Mouse (Mus musculus) stomach, embryonic 15.5 days (tissue): Measurements from ENCODE around the gene Tle4. TPM values are rescaled to one million over a fixed set of nuclear protein-coding genes. Genes with fewer than 3 reads are reported as not detected.
A peak's percentile ranks its signal among the peaks of the same experiment; 100 is the strongest.

Experiments used
- ATAC-seq: fragments of 200-750 bp; cut with Nextera tagmentation; 2 replicates; pipeline ENCODE4 v1.8.0; 2017; ENCODE audit warnings: low read depth, moderate number of reproducible peaks, moderate TSS enrichment; ENCODE audit not compliant: insufficient read depth, low FRiP score
- H3K27ac ChIP-seq: fragments of 300-500 bp; sonication (generic); 2 replicates; pipeline ENCODE4 v1.5.1; 2015; ENCODE audit warnings: mild to moderate bottlenecking, inconsistent platforms
- H3K27me3 ChIP-seq: fragments of 300-500 bp; sonication (generic); replicated peaks from 2 replicates; pipeline ENCODE4 v1.6.1; 2015; ENCODE audit warnings: inconsistent platforms
- H3K36me3 ChIP-seq: fragments of 300-500 bp; sonication (generic); 2 replicates; pipeline ENCODE4 v1.6.1; 2015; ENCODE audit warnings: inconsistent platforms
- H3K4me1 ChIP-seq: fragments of 300-500 bp; sonication (generic); 2 replicates; pipeline ENCODE4 v1.6.1; 2015; ENCODE audit warnings: inconsistent platforms
- H3K4me2 ChIP-seq: fragments of 300-500 bp; sonication (generic); 2 replicates; pipeline ENCODE4 v1.6.1; 2015; ENCODE audit warnings: mild to moderate bottlenecking, inconsistent platforms
- H3K4me3 ChIP-seq: fragments of 300-500 bp; sonication (generic); replicated peaks from 2 replicates; pipeline ENCODE4 v1.5.1; 2015; ENCODE audit warnings: inconsistent platforms
- H3K9ac ChIP-seq: fragments of 300-500 bp; sonication (generic); 2 replicates; pipeline ENCODE4 v1.6.1; 2015; ENCODE audit warnings: inconsistent platforms
- H3K9me3 ChIP-seq: fragments of 300-500 bp; sonication (generic); 2 replicates; pipeline ENCODE4 v1.6.1; 2016; ENCODE audit warnings: inconsistent platforms
- WGBS: fragments of 180-500 bp; shearing (Covaris S2); methylation state at CpG from one replicate; pipeline ENCODE4 v1.1.7; 2015; 5-methylcytosine and 5-hydroxymethylcytosine counted together
- polyA plus RNA-seq: library from polyadenylated mRNA; unstranded; fragments of >200 nt; fragmentation: Nextera tagmentation; extraction: Ambion mirVana; gene quantifications from 2 replicates; pipeline ENCODE4 v1.2.1, GENCODE M21; 2015

The Tle4 gene
- polyA plus RNA-seq, 1 experiment from 2014 or later = 16.7 TPM

GRCm38 (mm10) chr19:14481796-14482561, 115.9 kb downstream of the Tle4 start:
- Histone ChIP-seq H3K27ac (no peak overlapping the region), H3K9ac (no peak overlapping the region), H3K4me3 (no peak overlapping the region), H3K27me3 (no peaks in the 10 kb centered on the region), H3K9me3 (no peaks in the 10 kb centered on the region), H3K4me2 (no peak overlapping the region), H3K4me1 (no peaks in the 10 kb centered on the region), H3K36me3 (no peaks in the 10 kb centered on the region)
- no peak for ATAC-seq
- 48% methylated on average over 5 of the region's 5 CpGs for WGBS

DNA sequence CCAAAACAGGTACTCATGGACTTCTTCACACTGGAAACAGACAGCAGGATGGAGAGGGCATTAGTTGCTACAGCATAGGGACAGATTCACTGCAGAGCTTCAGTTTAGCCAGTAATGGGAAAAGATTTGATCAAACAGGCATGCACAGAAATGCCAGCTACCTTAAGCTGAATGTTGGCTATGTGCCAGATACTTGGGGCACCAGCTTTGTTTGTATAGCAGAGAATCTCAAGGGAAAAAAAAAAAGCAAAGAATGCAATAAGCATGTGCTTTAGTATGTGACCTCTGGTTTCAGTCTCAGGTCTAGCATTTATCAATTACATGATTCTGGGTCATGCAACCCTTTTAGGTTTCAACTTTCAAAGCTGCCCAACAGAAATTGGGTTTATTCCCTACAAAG, 118.1 kb downstream of the Tle4 start:
- no peak overlapping the region for H3K4me2 ChIP-seq
- no peak for ATAC-seq
- H3K9ac ChIP-seq = no peak overlapping the region
- H3K9me3 ChIP-seq = no peaks in the 10 kb centered on the region
- no peaks in the 10 kb centered on the region for H3K4me1 ChIP-seq
- H3K27me3 ChIP-seq = no peaks in the 10 kb centered on the region
- H3K36me3 ChIP-seq = no peaks in the 10 kb centered on the region
- H3K27ac ChIP-seq = no peak overlapping the region
- H3K4me3 ChIP-seq = no peak overlapping the region

DNA sequence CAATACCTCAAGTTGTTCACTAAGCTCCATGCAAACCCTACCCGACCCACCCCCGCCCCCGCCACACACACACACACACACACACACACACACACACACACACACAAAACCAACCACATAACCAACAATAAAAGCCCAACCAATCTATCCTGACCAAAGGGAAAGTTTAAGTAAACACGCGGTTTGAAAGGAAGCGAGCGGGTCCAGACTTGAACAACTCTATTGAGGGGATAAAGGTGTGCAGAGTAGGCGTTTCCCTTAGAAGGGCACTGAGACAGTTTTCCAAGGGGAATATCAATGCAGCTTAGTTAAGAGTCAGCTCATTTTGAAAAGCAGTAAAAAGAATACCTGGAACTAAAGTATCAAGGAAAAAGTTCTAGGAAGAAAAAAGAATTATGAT, 128.5 kb downstream of the Tle4 start:
- peak; percentile 58; the same call in 1 of the 2 replicates for ATAC-seq
- H3K4me3 ChIP-seq = no peak overlapping the region
- H3K27ac ChIP-seq = 0 out of 2 replicates have a peak overlapping the region, but pooled peaks have one; percentile 37
- no peaks in the 10 kb centered on the region for H3K9me3 ChIP-seq
- no peaks in the 10 kb centered on the region for H3K36me3 ChIP-seq
- H3K9ac ChIP-seq = no peak overlapping the region
- H3K27me3 ChIP-seq = no peaks in the 10 kb centered on the region
- no peaks in the 10 kb centered on the region for H3K4me1 ChIP-seq
- WGBS = 60% methylated on average over 8 of the region's 8 CpGs
- no peak overlapping the region for H3K4me2 ChIP-seq

- no peak for ATAC-seq
- Histone ChIP-seq H3K4me2 (no peak overlapping the region), H3K4me3 (no peak overlapping the region), H3K9me3 (no peaks in the 10 kb centered on the region), H3K27ac (peak overlapping the region; percentile 37; the same call in 1 of the 2 replicates), H3K9ac (no peak overlapping the region), H3K27me3 (no peaks in the 10 kb centered on the region), H3K36me3 (peaks cover 2% of the 10 kb centered on the region; the same call in 1 of the 2 replicates), H3K4me1 (no peaks in the 10 kb centered on the region)
- 75% methylated on average over 2 of the region's 2 CpGs for WGBS
Measured at GRCm38 (mm10) chr19:14468733-14469132, 129.1 kb downstream of the Tle4 start.

- ATAC-seq = no peak
- no peak overlapping the region for H3K4me3 ChIP-seq
- no peaks in the 10 kb centered on the region for H3K9me3 ChIP-seq
- H3K9ac ChIP-seq = no peak overlapping the region
- H3K27ac ChIP-seq = no peak overlapping the region
- no peaks in the 10 kb centered on the region for H3K4me1 ChIP-seq
- WGBS = 90% methylated on average over 8 of the region's 8 CpGs
- H3K36me3 ChIP-seq = peaks cover 8% of the 10 kb centered on the region; the same call in 1 of the 2 replicates
- no peak overlapping the region for H3K4me2 ChIP-seq
- no peaks in the 10 kb centered on the region for H3K27me3 ChIP-seq
Measured at GRCm38 (mm10) chr19:14466020-14466419, 131.8 kb downstream of the Tle4 start.

DNA sequence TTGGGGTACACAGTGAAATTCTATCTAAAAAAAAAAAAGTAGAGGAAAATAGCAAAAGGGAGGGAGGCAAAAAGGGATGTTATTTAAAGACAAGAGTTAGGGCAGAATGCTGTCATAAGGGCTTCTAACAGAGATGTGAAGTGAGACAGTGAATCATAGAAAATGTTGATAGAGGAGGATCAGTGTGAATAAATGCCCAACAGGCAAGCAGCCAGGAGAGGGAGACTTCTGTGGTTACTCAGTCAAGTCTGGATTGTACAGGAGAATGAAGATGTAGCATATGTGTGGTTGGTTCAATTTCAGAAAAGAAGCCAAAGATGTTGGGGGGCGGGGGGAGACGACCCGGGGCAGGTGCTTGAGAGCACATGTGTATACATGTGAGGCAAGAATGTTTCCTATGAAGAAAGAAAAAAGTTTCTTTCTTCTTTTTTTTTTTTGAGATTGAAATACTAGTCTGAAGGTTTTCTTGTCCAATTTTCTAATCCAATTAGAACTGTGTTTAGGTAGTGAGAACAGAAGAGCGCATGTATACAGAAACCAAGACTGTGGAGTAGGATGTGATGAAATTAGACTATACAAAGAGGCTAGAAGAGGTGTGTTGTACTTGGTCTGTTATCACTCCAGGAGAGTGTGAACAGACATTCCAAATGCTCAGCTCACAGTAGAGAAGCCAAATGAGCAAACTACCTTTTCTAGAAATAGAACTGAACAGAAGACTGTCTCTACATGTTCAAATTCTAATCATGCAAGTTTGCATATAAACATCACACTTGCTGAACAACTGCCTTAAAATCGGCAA, 134.4 kb downstream of the Tle4 start:
- H3K9ac ChIP-seq = no peak overlapping the region
- no peak overlapping the region for H3K27ac ChIP-seq
- no peak overlapping the region for H3K4me2 ChIP-seq
- H3K9me3 ChIP-seq = no peaks in the 10 kb centered on the region
- WGBS = 88% methylated on average over 5 of the region's 5 CpGs
- no peaks in the 10 kb centered on the region for H3K27me3 ChIP-seq
- H3K36me3 ChIP-seq = peaks cover 8% of the 10 kb centered on the region; the same call in 1 of the 2 replicates
- no peak overlapping the region for H3K4me3 ChIP-seq
- no peak for ATAC-seq
- no peaks in the 10 kb centered on the region for H3K4me1 ChIP-seq

- Histone ChIP-seq H3K9ac (no peak overlapping the region), H3K27me3 (no peaks in the 10 kb centered on the region), H3K27ac (no peak overlapping the region), H3K4me2 (no peak overlapping the region), H3K36me3 (peaks cover 32% of the 10 kb centered on the region), H3K4me3 (no peak overlapping the region), H3K4me1 (no peaks in the 10 kb centered on the region), H3K9me3 (no peaks in the 10 kb centered on the region)
- WGBS = 88% methylated on average over 10 of the region's 10 CpGs
- no peak for ATAC-seq
Measured at GRCm38 (mm10) chr19:14453486-14453885, 144.4 kb downstream of the Tle4 start.

DNA sequence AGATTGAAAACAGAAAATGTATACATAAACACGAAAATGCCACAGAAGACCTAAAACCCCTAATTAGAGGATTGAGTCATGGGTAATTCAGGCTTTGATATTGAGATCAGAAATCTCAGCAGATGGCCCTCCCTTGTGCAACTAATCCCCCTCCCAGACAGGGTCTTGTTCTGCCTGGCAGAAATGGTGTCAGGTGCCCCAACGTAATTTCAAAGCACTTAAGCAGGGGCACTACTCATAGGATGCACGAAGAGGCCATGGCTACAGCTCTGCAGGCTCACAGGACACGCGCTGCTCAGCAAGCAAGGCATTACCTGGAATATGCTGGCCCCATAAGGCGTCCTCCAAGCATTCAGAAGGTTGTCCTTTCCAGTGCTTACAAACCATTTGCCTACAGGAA, 146.5 kb downstream of the Tle4 start:
- Histone ChIP-seq H3K9ac (no peak overlapping the region), H3K9me3 (no peaks in the 10 kb centered on the region), H3K4me2 (no peak overlapping the region), H3K27me3 (no peaks in the 10 kb centered on the region), H3K27ac (no peak overlapping the region), H3K4me1 (no peaks in the 10 kb centered on the region), H3K4me3 (no peak overlapping the region), H3K36me3 (peaks cover 29% of the 10 kb centered on the region)
- WGBS = 85% methylated on average over 6 of the region's 6 CpGs
- no peak for ATAC-seq

- Histone ChIP-seq H3K4me3 (no peak overlapping the region), H3K4me2 (no peak overlapping the region), H3K4me1 (no peaks in the 10 kb centered on the region), H3K27ac (no peak overlapping the region), H3K27me3 (no peaks in the 10 kb centered on the region), H3K9me3 (no peaks in the 10 kb centered on the region), H3K36me3 (peaks cover 25% of the 10 kb centered on the region), H3K9ac (no peak overlapping the region)
- WGBS = 95% methylated on average over 3 of the region's 3 CpGs
- no peak for ATAC-seq
Measured at GRCm38 (mm10) chr19:14449738-14450137, 148.1 kb downstream of the Tle4 start.

GRCm38 (mm10) chr19:14448586-14448985, 149.3 kb downstream of the Tle4 start:
- H3K36me3 ChIP-seq = peaks cover 17% of the 10 kb centered on the region
- no peak overlapping the region for H3K4me2 ChIP-seq
- ATAC-seq = no peak
- WGBS = 81% methylated on average over 2 of the region's 2 CpGs
- no peak overlapping the region for H3K9ac ChIP-seq
- H3K27ac ChIP-seq = no peak overlapping the region
- H3K27me3 ChIP-seq = no peaks in the 10 kb centered on the region
- H3K4me3 ChIP-seq = no peak overlapping the region
- no peaks in the 10 kb centered on the region for H3K4me1 ChIP-seq
- H3K9me3 ChIP-seq = no peaks in the 10 kb centered on the region

DNA sequence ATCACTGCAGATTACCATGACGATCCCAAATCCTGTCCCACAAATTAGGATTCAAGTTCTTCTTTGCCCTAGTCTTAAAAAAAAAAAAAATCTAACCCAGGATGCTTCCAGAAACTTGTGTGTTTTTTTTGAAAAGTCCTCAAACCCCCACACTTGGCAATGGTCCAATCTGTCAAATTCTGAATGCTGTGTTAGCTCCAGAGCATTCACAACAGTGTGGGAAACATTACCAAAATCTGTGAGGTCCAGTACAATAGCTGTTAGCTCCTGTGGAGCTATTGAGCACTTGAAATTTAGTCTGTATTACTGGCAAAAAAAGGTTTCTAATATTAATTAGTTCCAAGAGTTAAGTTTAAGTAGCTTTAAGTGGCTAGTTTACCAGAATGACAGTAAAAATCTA, 150.4 kb downstream of the Tle4 start:
- Histone ChIP-seq H3K36me3 (peaks cover 13% of the 10 kb centered on the region), H3K4me3 (no peak overlapping the region), H3K9me3 (no peaks in the 10 kb centered on the region), H3K4me1 (no peaks in the 10 kb centered on the region), H3K27me3 (no peaks in the 10 kb centered on the region), H3K4me2 (no peak overlapping the region), H3K9ac (no peak overlapping the region), H3K27ac (no peak overlapping the region)
- 95% methylated on average over 1 of the region's 1 CpGs for WGBS
- ATAC-seq = no peak

DNA sequence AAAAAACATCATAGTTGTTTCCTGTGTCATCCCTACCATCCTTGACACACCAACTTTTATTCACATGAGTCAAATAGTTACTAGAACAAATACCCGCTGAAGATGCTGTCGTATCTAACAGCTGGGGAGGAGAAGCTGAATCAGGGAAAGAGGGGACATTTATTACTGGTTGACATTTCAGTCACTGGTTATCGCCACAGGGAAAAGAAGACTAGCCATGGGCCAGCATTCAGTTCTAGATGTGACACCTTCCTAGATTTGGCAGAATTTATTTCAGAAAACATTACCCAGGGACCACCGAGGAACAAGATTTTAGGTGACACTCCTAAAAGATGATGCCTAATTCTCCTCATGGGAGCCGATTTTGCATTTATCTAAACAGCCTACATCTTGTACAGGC, 156.0 kb downstream of the Tle4 start:
- no peak overlapping the region for H3K9ac ChIP-seq
- no peaks in the 10 kb centered on the region for H3K27me3 ChIP-seq
- H3K4me3 ChIP-seq = no peak overlapping the region
- H3K4me1 ChIP-seq = no peaks in the 10 kb centered on the region
- H3K27ac ChIP-seq = no peak overlapping the region
- no peaks in the 10 kb centered on the region; the same call in 1 of the 2 replicates for H3K36me3 ChIP-seq
- no peak for ATAC-seq
- H3K4me2 ChIP-seq = no peak overlapping the region
- WGBS = 81% methylated on average over 5 of the region's 5 CpGs
- H3K9me3 ChIP-seq = no peaks in the 10 kb centered on the region
